Mouse (Mus musculus) hindbrain, embryonic 12.5 days (tissue): ENCODE data around the gene Tom1l1. TPM values are rescaled to one million over a fixed set of nuclear protein-coding genes. Genes with fewer than 3 reads are reported as not detected.

Source experiments
- ATAC-seq: fragments of 200-750 bp; cut with Nextera tagmentation; 2 replicates; pipeline ENCODE4 v1.8.0; 2017; ENCODE audit warnings: moderate TSS enrichment; ENCODE audit not compliant: low FRiP score
- H3K27ac ChIP-seq: fragments of 300-500 bp; sonication (generic); 2 replicates; pipeline ENCODE4 v1.5.1; 2016; ENCODE audit warnings: mild to moderate bottlenecking
- H3K27me3 ChIP-seq: fragments of 300-500 bp; sonication (generic); 2 replicates; pipeline ENCODE4 v1.6.1; 2016; ENCODE audit warnings: mild to moderate bottlenecking
- H3K36me3 ChIP-seq: fragments of 300-500 bp; sonication (generic); 2 replicates; pipeline ENCODE4 v1.6.1; 2016; ENCODE audit warnings: mild to moderate bottlenecking
- H3K4me1 ChIP-seq: fragments of 300-500 bp; sonication (generic); 2 replicates; pipeline ENCODE4 v1.6.1; 2016
- H3K4me2 ChIP-seq: fragments of 300-500 bp; sonication (generic); replicated peaks from 2 replicates; pipeline ENCODE4 v1.6.1; 2016; ENCODE audit warnings: mild to moderate bottlenecking
- H3K4me3 ChIP-seq: fragments of 300-500 bp; sonication (generic); 2 replicates; pipeline ENCODE4 v1.5.1; 2016; ENCODE audit warnings: mild to moderate bottlenecking
- H3K9ac ChIP-seq: fragments of 300-500 bp; sonication (generic); 2 replicates; pipeline ENCODE4 v1.6.1; 2016; ENCODE audit warnings: mild to moderate bottlenecking, moderate library complexity
- H3K9me3 ChIP-seq: fragments of 300-500 bp; sonication (generic); replicated peaks from 2 replicates; pipeline ENCODE4 v1.6.1; 2016; ENCODE audit warnings: mild to moderate bottlenecking
- WGBS: fragments of 180-500 bp; shearing (Covaris S2); methylation state at CpG from one replicate; pipeline ENCODE4 v1.1.7; 2016; 5-methylcytosine and 5-hydroxymethylcytosine counted together
- polyA plus RNA-seq: library from polyadenylated mRNA; unstranded; fragments of >200 nt; fragmentation: Nextera tagmentation; extraction: Ambion mirVana; gene quantifications from 2 replicates; pipeline ENCODE4 v1.2.1, GENCODE M21; 2016

Tom1l1 gene
- polyA plus RNA-seq, 1 experiment from 2014 or later, result 17.0 TPM

- 26% methylated on average over 6 of the region's 6 CpGs for WGBS
- Histone ChIP-seq H3K27ac (no peak overlapping the region), H3K27me3 (peaks cover 8% of the 10 kb centered on the region; the same call in 1 of the 2 replicates), H3K4me1 (peaks cover 2% of the 10 kb centered on the region; the same call in 1 of the 2 replicates), H3K9ac (no peak overlapping the region), H3K4me2 (no peak overlapping the region), H3K36me3 (no peaks in the 10 kb centered on the region), H3K4me3 (no peak overlapping the region), H3K9me3 (no peaks in the 10 kb centered on the region)
- no peak for ATAC-seq
Observed at GRCm38 (mm10) chr11:90690361-90690760, 2.2 kb upstream of the Tom1l1 start.

GRCm38 (mm10) chr11:90687040-90687439 lies 1.1 kb downstream of the Tom1l1 start:
- H3K4me3 ChIP-seq, result peak overlapping the region; percentile 58
- H3K27me3 ChIP-seq, result peaks cover 8% of the 10 kb centered on the region; the same call in 1 of the 2 replicates
- peak; percentile 71 for ATAC-seq
- no peaks in the 10 kb centered on the region for H3K36me3 ChIP-seq
- WGBS, result 1% methylated on average over 17 of the region's 17 CpGs
- no peaks in the 10 kb centered on the region for H3K9me3 ChIP-seq
- peaks cover 2% of the 10 kb centered on the region; the same call in 1 of the 2 replicates for H3K4me1 ChIP-seq
- H3K27ac ChIP-seq, result no peak overlapping the region
- H3K9ac ChIP-seq, result peak overlapping the region; percentile 65
- peak overlapping the region; percentile 91 for H3K4me2 ChIP-seq

GRCm38 (mm10) chr11:90686287-90687025 lies 1.7 kb downstream of the Tom1l1 start:
- peak overlapping the region; percentile 91 for H3K4me2 ChIP-seq
- peak overlapping the region; percentile 32; the same call in 1 of the 2 replicates for H3K9ac ChIP-seq
- peak overlapping the region; percentile 58 for H3K4me3 ChIP-seq
- ATAC-seq, result no peak
- no peaks in the 10 kb centered on the region for H3K9me3 ChIP-seq
- H3K27me3 ChIP-seq, result peaks cover 8% of the 10 kb centered on the region; the same call in 1 of the 2 replicates
- no peak overlapping the region for H3K27ac ChIP-seq
- WGBS, result 72% methylated on average over 13 of the region's 13 CpGs
- peaks cover 2% of the 10 kb centered on the region; the same call in 1 of the 2 replicates for H3K4me1 ChIP-seq
- no peaks in the 10 kb centered on the region for H3K36me3 ChIP-seq

GRCm38 (mm10) chr11:90685196-90685595 lies 3.0 kb downstream of the Tom1l1 start:
- H3K4me3 ChIP-seq, result no peak overlapping the region
- no peak for ATAC-seq
- peaks cover 8% of the 10 kb centered on the region; the same call in 1 of the 2 replicates for H3K27me3 ChIP-seq
- H3K4me2 ChIP-seq, result no peak overlapping the region
- 83% methylated on average over 6 of the region's 6 CpGs for WGBS
- no peak overlapping the region for H3K27ac ChIP-seq
- H3K4me1 ChIP-seq, result peaks cover 2% of the 10 kb centered on the region; the same call in 1 of the 2 replicates
- no peak overlapping the region for H3K9ac ChIP-seq
- no peaks in the 10 kb centered on the region for H3K9me3 ChIP-seq
- H3K36me3 ChIP-seq, result no peaks in the 10 kb centered on the region

GRCm38 (mm10) chr11:90684765-90685164 lies 3.4 kb downstream of the Tom1l1 start:
- H3K4me3 ChIP-seq, result no peak overlapping the region
- no peak overlapping the region for H3K9ac ChIP-seq
- no peaks in the 10 kb centered on the region for H3K9me3 ChIP-seq
- WGBS, result 75% methylated on average over 6 of the region's 6 CpGs
- H3K27ac ChIP-seq, result no peak overlapping the region
- no peak overlapping the region for H3K4me2 ChIP-seq
- ATAC-seq, result no peak
- H3K27me3 ChIP-seq, result peaks cover 8% of the 10 kb centered on the region; the same call in 1 of the 2 replicates
- no peaks in the 10 kb centered on the region; the same call in 1 of the 2 replicates for H3K4me1 ChIP-seq
- no peaks in the 10 kb centered on the region for H3K36me3 ChIP-seq

- Histone ChIP-seq H3K4me3 (no peak overlapping the region), H3K4me1 (no peaks in the 10 kb centered on the region), H3K9ac (no peak overlapping the region), H3K4me2 (no peak overlapping the region), H3K27me3 (no peaks in the 10 kb centered on the region), H3K36me3 (no peaks in the 10 kb centered on the region), H3K27ac (no peak overlapping the region), H3K9me3 (no peaks in the 10 kb centered on the region)
- ATAC-seq, result no peak
Observed at GRCm38 (mm10) chr11:90681171-90681570, 7.0 kb downstream of the Tom1l1 start.

- no peaks in the 10 kb centered on the region for H3K27me3 ChIP-seq
- H3K27ac ChIP-seq, result no peak overlapping the region
- no peaks in the 10 kb centered on the region for H3K36me3 ChIP-seq
- no peaks in the 10 kb centered on the region for H3K4me1 ChIP-seq
- no peak overlapping the region for H3K4me2 ChIP-seq
- H3K9me3 ChIP-seq, result no peaks in the 10 kb centered on the region
- no peak overlapping the region for H3K9ac ChIP-seq
- ATAC-seq, result no peak
- WGBS, result 91% methylated on average over 5 of the region's 5 CpGs
- H3K4me3 ChIP-seq, result no peak overlapping the region
Observed at GRCm38 (mm10) chr11:90678582-90678981, 9.6 kb downstream of the Tom1l1 start.

GRCm38 (mm10) chr11:90677771-90678288 lies 10.3 kb downstream of the Tom1l1 start:
- H3K9me3 ChIP-seq, result no peaks in the 10 kb centered on the region
- H3K4me3 ChIP-seq, result no peak overlapping the region
- H3K27me3 ChIP-seq, result no peaks in the 10 kb centered on the region
- H3K4me2 ChIP-seq, result no peak overlapping the region
- no peak for ATAC-seq
- no peak overlapping the region for H3K27ac ChIP-seq
- H3K4me1 ChIP-seq, result no peaks in the 10 kb centered on the region
- no peak overlapping the region for H3K9ac ChIP-seq
- WGBS, result 64% methylated on average over 8 of the region's 8 CpGs
- no peaks in the 10 kb centered on the region for H3K36me3 ChIP-seq

- ATAC-seq, result no peak
- H3K4me3 ChIP-seq, result no peak overlapping the region
- H3K4me2 ChIP-seq, result no peak overlapping the region
- no peaks in the 10 kb centered on the region for H3K9me3 ChIP-seq
- WGBS, result 92% methylated on average over 7 of the region's 7 CpGs
- no peaks in the 10 kb centered on the region for H3K36me3 ChIP-seq
- no peak overlapping the region for H3K9ac ChIP-seq
- H3K27ac ChIP-seq, result no peak overlapping the region
- H3K4me1 ChIP-seq, result no peaks in the 10 kb centered on the region
- H3K27me3 ChIP-seq, result no peaks in the 10 kb centered on the region
Observed at GRCm38 (mm10) chr11:90677027-90677426, 11.1 kb downstream of the Tom1l1 start.

GRCm38 (mm10) chr11:90675479-90676110 lies 12.6 kb downstream of the Tom1l1 start:
- Histone ChIP-seq H3K9me3 (no peaks in the 10 kb centered on the region), H3K4me3 (no peak overlapping the region), H3K27ac (no peak overlapping the region), H3K4me1 (no peaks in the 10 kb centered on the region), H3K36me3 (no peaks in the 10 kb centered on the region), H3K9ac (no peak overlapping the region), H3K27me3 (no peaks in the 10 kb centered on the region), H3K4me2 (no peak overlapping the region)
- no peak for ATAC-seq
- WGBS, result 80% methylated on average over 5 of the region's 5 CpGs

- no peaks in the 10 kb centered on the region for H3K9me3 ChIP-seq
- 97% methylated on average over 6 of the region's 6 CpGs for WGBS
- no peak overlapping the region for H3K4me3 ChIP-seq
- no peak overlapping the region for H3K4me2 ChIP-seq
- no peak overlapping the region for H3K27ac ChIP-seq
- peaks cover 22% of the 10 kb centered on the region for H3K4me1 ChIP-seq
- no peaks in the 10 kb centered on the region for H3K27me3 ChIP-seq
- no peak for ATAC-seq
- no peaks in the 10 kb centered on the region for H3K36me3 ChIP-seq
- H3K9ac ChIP-seq, result no peak overlapping the region
Observed at GRCm38 (mm10) chr11:90667325-90667724, 20.8 kb downstream of the Tom1l1 start.

- peaks cover 22% of the 10 kb centered on the region for H3K4me1 ChIP-seq
- no peaks in the 10 kb centered on the region for H3K27me3 ChIP-seq
- no peak overlapping the region for H3K9ac ChIP-seq
- no peak for ATAC-seq
- no peak overlapping the region for H3K4me2 ChIP-seq
- no peaks in the 10 kb centered on the region for H3K9me3 ChIP-seq
- H3K36me3 ChIP-seq, result no peaks in the 10 kb centered on the region
- WGBS, result 83% methylated on average over 4 of the region's 4 CpGs
- H3K4me3 ChIP-seq, result no peak overlapping the region
- no peak overlapping the region for H3K27ac ChIP-seq
Observed at GRCm38 (mm10) chr11:90666916-90667315, 21.2 kb downstream of the Tom1l1 start.
